Mouse (Mus musculus): ENCODE measurements at regions not wholly inside any gene's neighbourhood (a gene's known extent, or its start where the extent isn't known, plus 50 kb on each side); places are given as distances from the start of the nearest gene placed in this dataset.

GRCm38 (mm10) chr10:98538706-98539105, 375.5 kb upstream of the Atp2b1 start:
- no peak for DNase-seq (ENCODE audit: low read depth, low spot score)
- WGBS, result 49% methylated on average over 1 of the region's 1 CpGs

- no peak for DNase-seq (ENCODE audit: low read depth, low spot score)
These were observed 373.1 kb upstream of the Atp2b1 start for GRCm38 (mm10) chr10:98541062-98541461.

GRCm38 (mm10) chr10:98542072-98542471, 372.1 kb upstream of the Atp2b1 start:
- 91% methylated on average over 2 of the region's 2 CpGs for WGBS
- no peak for DNase-seq (ENCODE audit: low read depth, low spot score)

GRCm38 (mm10) chr10:98543253-98543997, 370.8 kb upstream of the Atp2b1 start:
- WGBS, result 61% methylated on average over 8 of the region's 8 CpGs
- no peak for DNase-seq (ENCODE audit: low read depth, low spot score)

- 73% methylated on average over 5 of the region's 5 CpGs for WGBS
- no peak for DNase-seq (ENCODE audit: low read depth, low spot score)
These were observed 370.2 kb upstream of the Atp2b1 start for GRCm38 (mm10) chr10:98543998-98544349.

GRCm38 (mm10) chr10:98554575-98554974, 359.6 kb upstream of the Atp2b1 start:
- WGBS, result 79% methylated on average over 3 of the region's 3 CpGs
- DNase-seq (ENCODE audit: low read depth, low spot score), result no peak

- 66% methylated on average over 9 of the region's 9 CpGs for WGBS
- DNase-seq (ENCODE audit: low read depth, low spot score), result no peak
These were observed 356.6 kb upstream of the Atp2b1 start for GRCm38 (mm10) chr10:98557470-98558060.

GRCm38 (mm10) chr10:98558560-98558959, 355.6 kb upstream of the Atp2b1 start:
- 80% methylated on average over 2 of the region's 2 CpGs for WGBS
- DNase-seq (ENCODE audit: low read depth, low spot score), result no peak

- WGBS, result 74% methylated on average over 2 of the region's 2 CpGs
- no peak for DNase-seq (ENCODE audit: low read depth, low spot score)
These were observed 351.8 kb upstream of the Atp2b1 start for GRCm38 (mm10) chr10:98562297-98562912.

- no peak for DNase-seq (ENCODE audit: low read depth, low spot score)
- WGBS, result 54% methylated on average over 16 of the region's 16 CpGs
These were observed 341.2 kb upstream of the Atp2b1 start for GRCm38 (mm10) chr10:98572782-98573536.

- WGBS, result 77% methylated on average over 6 of the region's 6 CpGs
- no peak for DNase-seq (ENCODE audit: low read depth, low spot score)
These were observed 337.2 kb upstream of the Atp2b1 start for GRCm38 (mm10) chr10:98577040-98577439.

- WGBS, result 86% methylated on average over 1 of the region's 1 CpGs
These were observed 329.4 kb upstream of the Atp2b1 start for GRCm38 (mm10) chr10:98584776-98585175.

GRCm38 (mm10) chr10:98589726-98590125, 324.5 kb upstream of the Atp2b1 start:
- WGBS, result 95% methylated on average over 14 of the region's 14 CpGs
- DNase-seq (ENCODE audit: low read depth, low spot score), result no peak

More at GRCm38 (mm10) chr10:98584776-98585175, 329.4 kb upstream of the Atp2b1 start:
- DNase-seq (ENCODE audit: low read depth, low spot score), result no peak

GRCm38 (mm10) chr10:98592154-98592553, 322.1 kb upstream of the Atp2b1 start:
- 85% methylated on average over 6 of the region's 6 CpGs for WGBS
- no peak for DNase-seq (ENCODE audit: low read depth, low spot score)

GRCm38 (mm10) chr10:98593910-98594309, 320.3 kb upstream of the Atp2b1 start:
- 24% methylated on average over 5 of the region's 5 CpGs for WGBS

GRCm38 (mm10) chr10:98608221-98608941, 305.8 kb upstream of the Atp2b1 start:
- no peak for DNase-seq (ENCODE audit: low read depth, low spot score)
- WGBS, result 79% methylated on average over 18 of the region's 18 CpGs

More at GRCm38 (mm10) chr10:98593910-98594309, 320.3 kb upstream of the Atp2b1 start:
- peak; percentile 78 for DNase-seq (ENCODE audit: low read depth, low spot score)

GRCm38 (mm10) chr10:98610708-98611107, 303.5 kb upstream of the Atp2b1 start:
- no peak for DNase-seq (ENCODE audit: low read depth, low spot score)
- WGBS, result 81% methylated on average over 6 of the region's 6 CpGs

GRCm38 (mm10) chr10:98611707-98612360, 302.4 kb upstream of the Atp2b1 start:
- 81% methylated on average over 4 of the region's 4 CpGs for WGBS
- DNase-seq (ENCODE audit: low read depth, low spot score), result no peak
